Mouse (Mus musculus) testis, adult 2 months (tissue): ENCODE data around the gene Rpf2.

ENCODE experiments used
- CTCF ChIP-seq: fragments of 200-500 bp; IDR thresholded peaks from 2 replicates; pipeline ENCODE4 v1.5.1; 2012; ENCODE audit warnings: low read depth, mild to moderate bottlenecking, inconsistent platforms, low read length, moderate library complexity; ENCODE audit not compliant: control insufficient read depth, insufficient read depth, insufficient replicate concordance
- POLR2A ChIP-seq: fragments of 200-500 bp; IDR thresholded peaks from 2 replicates; pipeline ENCODE4 v1.6.1; 2012; ENCODE audit warnings: low read depth, mild to moderate bottlenecking, inconsistent platforms, low read length, moderate library complexity; ENCODE audit not compliant: control insufficient read depth

- TF ChIP-seq CTCF (no peak), POLR2A (no peak)
Observed at GRCm38 (mm10) chr10:40179142-40179541, 67.7 kb downstream of the Rpf2 start.
